Mouse (Mus musculus): Measurements from ENCODE around the gene Tshz2. TPM values are rescaled to one million over a fixed set of nuclear protein-coding genes. Genes with fewer than 3 reads are reported as not detected.

Gene Tshz2
- polyA plus RNA-seq, 1 experiment, result 5.8 TPM

GRCm38 (mm10) chr2:169998878-169999337 is 366.1 kb downstream of the Tshz2 start:
- 81% methylated on average over 11 of the region's 11 CpGs for WGBS

GRCm38 (mm10) chr2:170002594-170003504 is 370.0 kb downstream of the Tshz2 start:
- H3K4me3 ChIP-seq (ENCODE audit: extremely low read depth, insufficient read depth, insufficient read length), result no peak overlapping the region
- no peaks in the 10 kb centered on the region for H3K27me3 ChIP-seq (ENCODE audit: control insufficient read depth, insufficient read depth, low read length)
- TF ChIP-seq POLR2A (IDR thresholded peaks at IDR 0.05; ENCODE audit: low read depth, low read length) (no peak), CTCF (IDR thresholded peaks at IDR 0.05; ENCODE audit: extremely low read depth, insufficient read depth, insufficient read length, insufficient replicate concordance) (no peak)
- no peak for DNase-seq (ENCODE audit: low read depth in 1 of 2, low spot score in 2 of 2)
- H3K27ac ChIP-seq (ENCODE audit: insufficient read depth, low read length), result no peak overlapping the region
- H3K36me3 ChIP-seq (ENCODE audit: control insufficient read depth, insufficient read depth, low read length), result no peaks in the 10 kb centered on the region
- 71% methylated on average over 25 of the region's 25 CpGs for WGBS
- H3K4me1 ChIP-seq (ENCODE audit: control insufficient read depth, insufficient read depth, insufficient read length), result no peaks in the 10 kb centered on the region

More at GRCm38 (mm10) chr2:169998878-169999337, 366.1 kb downstream of the Tshz2 start:
- H3K36me3 ChIP-seq (ENCODE audit: control insufficient read depth, insufficient read depth, low read length), result no peaks in the 10 kb centered on the region
- TF ChIP-seq POLR2A (IDR thresholded peaks at IDR 0.05; ENCODE audit: low read depth, low read length), result no peak
- TF ChIP-seq CTCF (IDR thresholded peaks at IDR 0.05; ENCODE audit: extremely low read depth, insufficient read depth, insufficient read length, insufficient replicate concordance), result no peak
- H3K27me3 ChIP-seq (ENCODE audit: control insufficient read depth, insufficient read depth, low read length), result no peaks in the 10 kb centered on the region
- H3K27ac ChIP-seq (ENCODE audit: insufficient read depth, low read length), result no peak overlapping the region
- no peaks in the 10 kb centered on the region for H3K4me1 ChIP-seq (ENCODE audit: control insufficient read depth, insufficient read depth, insufficient read length)
- H3K4me3 ChIP-seq (ENCODE audit: extremely low read depth, insufficient read depth, insufficient read length), result no peak overlapping the region
- DNase-seq (ENCODE audit: low read depth in 1 of 2, low spot score in 2 of 2), result no peak

DNA sequence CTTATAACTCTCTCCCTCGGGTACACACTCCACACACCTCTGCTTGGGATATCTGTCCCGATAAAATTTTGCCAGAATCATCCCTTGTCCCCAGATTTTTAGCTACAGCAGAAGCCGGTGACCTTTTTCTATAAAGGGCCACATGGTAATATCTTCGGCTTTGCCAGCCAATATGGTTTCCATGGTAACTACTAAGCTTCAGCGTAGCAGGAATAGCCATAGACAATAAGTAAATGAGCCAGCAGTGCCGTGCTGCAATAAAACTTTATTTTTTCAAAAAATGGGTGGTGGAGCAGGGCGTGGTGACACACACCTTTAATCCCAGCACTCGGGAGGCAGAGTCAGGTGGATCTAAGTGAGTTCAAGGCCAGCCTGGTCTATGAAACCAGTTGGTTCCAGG is 370.9 kb downstream of the Tshz2 start:
- Histone ChIP-seq H3K36me3 (ENCODE audit: control insufficient read depth, insufficient read depth, low read length) (no peaks in the 10 kb centered on the region), H3K27me3 (ENCODE audit: control insufficient read depth, insufficient read depth, low read length) (no peaks in the 10 kb centered on the region), H3K4me3 (ENCODE audit: extremely low read depth, insufficient read depth, insufficient read length) (no peak overlapping the region), H3K27ac (ENCODE audit: insufficient read depth, low read length) (no peak overlapping the region), H3K4me1 (ENCODE audit: control insufficient read depth, insufficient read depth, insufficient read length) (no peaks in the 10 kb centered on the region)
- DNase-seq (ENCODE audit: low read depth in 1 of 2, low spot score in 2 of 2), result no peak
- TF ChIP-seq CTCF (IDR thresholded peaks at IDR 0.05; ENCODE audit: extremely low read depth, insufficient read depth, insufficient read length, insufficient replicate concordance) (no peak), POLR2A (IDR thresholded peaks at IDR 0.05; ENCODE audit: low read depth, low read length) (no peak)
- 84% methylated on average over 8 of the region's 8 CpGs for WGBS

DNA sequence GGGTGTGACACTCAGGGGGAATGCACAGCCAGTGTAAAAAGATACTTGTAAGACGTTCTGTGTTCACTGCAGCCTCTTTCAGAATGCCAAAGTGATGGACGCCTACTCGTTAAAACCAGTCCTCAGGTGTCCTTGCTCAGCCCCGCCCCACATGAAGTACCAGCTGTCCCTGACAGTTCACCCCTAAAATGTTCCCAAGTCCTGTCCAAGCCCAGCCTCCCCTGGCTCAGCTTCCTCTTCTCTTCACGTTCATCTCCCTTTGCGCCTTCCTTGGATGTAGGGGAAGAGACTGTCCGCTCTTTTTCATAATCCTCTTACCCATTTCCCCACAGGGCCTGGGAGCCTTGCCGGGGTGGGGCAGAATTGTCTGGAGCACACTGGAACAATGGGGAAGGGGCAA is 374.0 kb downstream of the Tshz2 start:
- no peak overlapping the region for H3K27ac ChIP-seq (ENCODE audit: insufficient read depth, low read length)
- no peak overlapping the region for H3K4me3 ChIP-seq (ENCODE audit: extremely low read depth, insufficient read depth, insufficient read length)
- H3K4me1 ChIP-seq (ENCODE audit: control insufficient read depth, insufficient read depth, insufficient read length), result no peaks in the 10 kb centered on the region
- no peak for DNase-seq (ENCODE audit: low read depth in 1 of 2, low spot score in 2 of 2)
- no peaks in the 10 kb centered on the region for H3K36me3 ChIP-seq (ENCODE audit: control insufficient read depth, insufficient read depth, low read length)
- H3K27me3 ChIP-seq (ENCODE audit: control insufficient read depth, insufficient read depth, low read length), result no peaks in the 10 kb centered on the region
- 80% methylated on average over 8 of the region's 8 CpGs for WGBS
- TF ChIP-seq CTCF (IDR thresholded peaks at IDR 0.05; ENCODE audit: extremely low read depth, insufficient read depth, insufficient read length, insufficient replicate concordance) (no peak), POLR2A (IDR thresholded peaks at IDR 0.05; ENCODE audit: low read depth, low read length) (no peak)

DNA sequence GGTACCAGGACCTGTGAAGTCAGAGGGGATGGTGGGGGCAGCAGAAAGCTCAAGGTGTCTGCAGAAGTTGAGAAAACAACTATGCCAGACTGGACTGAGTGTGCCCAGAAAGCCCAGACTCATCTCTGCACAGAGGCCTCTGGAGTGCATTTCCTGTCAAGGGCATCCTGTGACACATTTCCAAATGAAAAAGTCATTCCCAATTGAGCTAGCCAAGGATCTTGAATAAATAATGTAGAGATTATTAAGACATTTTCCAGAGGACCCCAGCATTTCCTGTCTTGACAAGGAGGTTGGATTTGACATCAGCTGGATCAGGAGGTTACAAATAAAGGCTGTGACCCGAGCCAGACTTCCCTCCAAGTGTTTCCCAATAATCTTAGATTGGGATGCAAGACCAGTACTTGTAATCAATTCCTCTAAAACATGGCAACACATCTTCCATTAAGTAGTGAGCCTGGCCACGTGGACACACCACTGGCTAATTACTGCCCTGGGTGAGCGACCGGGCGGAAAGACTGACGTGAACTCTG is 374.7 kb downstream of the Tshz2 start:
- Histone ChIP-seq H3K36me3 (ENCODE audit: control insufficient read depth, insufficient read depth, low read length) (no peaks in the 10 kb centered on the region), H3K27ac (ENCODE audit: insufficient read depth, low read length) (no peak overlapping the region), H3K27me3 (ENCODE audit: control insufficient read depth, insufficient read depth, low read length) (no peaks in the 10 kb centered on the region), H3K4me3 (ENCODE audit: extremely low read depth, insufficient read depth, insufficient read length) (no peak overlapping the region), H3K4me1 (ENCODE audit: control insufficient read depth, insufficient read depth, insufficient read length) (no peaks in the 10 kb centered on the region)
- TF ChIP-seq CTCF (IDR thresholded peaks at IDR 0.05; ENCODE audit: extremely low read depth, insufficient read depth, insufficient read length, insufficient replicate concordance) (no peak), POLR2A (IDR thresholded peaks at IDR 0.05; ENCODE audit: low read depth, low read length) (no peak)
- WGBS, result 89% methylated on average over 6 of the region's 6 CpGs
- no peak for DNase-seq (ENCODE audit: low read depth in 1 of 2, low spot score in 2 of 2)

- DNase-seq (ENCODE audit: low read depth in 1 of 2, low spot score in 2 of 2), result no peak
- Histone ChIP-seq H3K4me1 (ENCODE audit: control insufficient read depth, insufficient read depth, insufficient read length) (no peaks in the 10 kb centered on the region), H3K36me3 (ENCODE audit: control insufficient read depth, insufficient read depth, low read length) (no peaks in the 10 kb centered on the region), H3K27me3 (ENCODE audit: control insufficient read depth, insufficient read depth, low read length) (no peaks in the 10 kb centered on the region), H3K4me3 (ENCODE audit: extremely low read depth, insufficient read depth, insufficient read length) (no peak overlapping the region), H3K27ac (ENCODE audit: insufficient read depth, low read length) (no peak overlapping the region)
- TF ChIP-seq POLR2A (IDR thresholded peaks at IDR 0.05; ENCODE audit: low read depth, low read length) (no peak), CTCF (IDR thresholded peaks at IDR 0.05; ENCODE audit: extremely low read depth, insufficient read depth, insufficient read length, insufficient replicate concordance) (no peak)
- 89% methylated on average over 11 of the region's 11 CpGs for WGBS
These were observed 376.9 kb downstream of the Tshz2 start for GRCm38 (mm10) chr2:170009729-170010128.

DNA sequence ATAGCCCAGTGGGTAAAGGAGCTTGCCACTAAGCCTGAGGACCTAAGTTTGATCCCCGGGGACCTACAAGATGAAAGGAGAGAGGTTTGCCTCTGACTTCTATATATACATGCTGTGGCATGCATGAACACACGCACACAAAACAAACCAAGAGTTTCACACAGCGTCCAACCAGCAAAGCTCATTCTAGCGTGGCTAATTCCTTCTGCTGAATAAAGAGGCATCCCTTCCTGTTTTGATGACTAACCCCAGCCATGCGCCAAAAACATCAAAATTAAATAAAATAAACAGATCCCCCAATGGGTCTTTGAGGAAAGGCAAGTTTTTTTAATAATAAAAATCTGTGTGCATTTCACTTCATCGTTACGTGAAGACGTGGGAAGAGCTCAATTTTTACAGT is 379.0 kb downstream of the Tshz2 start:
- 50% methylated on average over 8 of the region's 8 CpGs for WGBS
- TF ChIP-seq POLR2A (IDR thresholded peaks at IDR 0.05; ENCODE audit: low read depth, low read length) (no peak), CTCF (IDR thresholded peaks at IDR 0.05; ENCODE audit: extremely low read depth, insufficient read depth, insufficient read length, insufficient replicate concordance) (no peak)
- no peaks in the 10 kb centered on the region for H3K4me1 ChIP-seq (ENCODE audit: control insufficient read depth, insufficient read depth, insufficient read length)
- no peak for DNase-seq (ENCODE audit: low read depth in 1 of 2, low spot score in 2 of 2)
- no peak overlapping the region for H3K4me3 ChIP-seq (ENCODE audit: extremely low read depth, insufficient read depth, insufficient read length)
- H3K27ac ChIP-seq (ENCODE audit: insufficient read depth, low read length), result no peak overlapping the region
- H3K27me3 ChIP-seq (ENCODE audit: control insufficient read depth, insufficient read depth, low read length), result no peaks in the 10 kb centered on the region
- H3K36me3 ChIP-seq (ENCODE audit: control insufficient read depth, insufficient read depth, low read length), result no peaks in the 10 kb centered on the region

Measured in spleen, adult 2 months (tissue).